Mouse (Mus musculus): ENCODE measurements at regions not wholly inside any gene's neighbourhood (a gene's known extent, or its start where the extent isn't known, plus 50 kb on each side); places are given as distances from the start of the nearest gene placed in this dataset.
A peak's percentile ranks its signal among the peaks of the same experiment; 100 is the strongest.

DNA sequence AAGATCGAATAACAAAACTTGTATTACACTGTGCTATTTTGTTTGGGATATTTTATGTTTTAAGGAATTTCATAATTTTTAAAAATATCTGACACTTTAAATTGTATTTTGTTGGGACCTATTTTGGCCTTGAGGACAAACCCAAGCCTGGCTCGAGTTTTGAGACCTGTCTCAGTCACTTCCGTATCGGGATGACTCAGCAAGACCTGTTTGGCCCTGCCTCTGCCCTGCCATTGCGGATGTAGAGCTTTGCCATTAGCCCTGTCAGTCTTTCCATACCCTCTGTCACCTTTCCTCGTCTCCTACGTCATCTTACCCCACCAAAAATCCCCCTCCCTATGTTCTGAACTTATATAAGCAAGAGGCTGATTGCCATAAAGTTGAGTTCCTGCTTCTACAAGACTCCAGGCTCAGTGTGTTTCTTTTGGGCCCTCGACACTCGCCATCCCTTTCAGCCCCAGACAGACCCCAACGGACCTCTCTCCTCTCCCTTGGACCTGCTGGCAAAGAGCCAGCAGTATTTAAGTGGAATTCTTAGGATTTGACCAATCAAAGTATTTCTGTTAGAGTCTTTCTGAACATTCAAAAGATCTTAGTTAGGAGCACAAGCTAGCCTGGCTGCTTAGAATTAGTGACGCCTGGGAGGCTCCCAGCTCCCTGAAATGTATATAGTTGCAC lies 113.3 kb downstream of the Fam161a start:
- Histone ChIP-seq H3K9me3 (replicated peaks; ENCODE audit: control insufficient read depth, low read length) (no peaks in the 10 kb centered on the region), H3K4me1 (ENCODE audit: control insufficient read depth, insufficient read depth, low read length) (no peaks in the 10 kb centered on the region; the same call in 1 of the 2 replicates), H3K9ac (ENCODE audit: low read depth, low read length) (no peak overlapping the region), H3K36me3 (ENCODE audit: control insufficient read depth, insufficient read depth, low read length) (no peaks in the 10 kb centered on the region), H3K4me2 (no peak overlapping the region), H3K27ac (ENCODE audit: low read depth, low read length) (no peak overlapping the region), H3K27me3 (ENCODE audit: control insufficient read depth, insufficient read depth, low read length) (no peaks in the 10 kb centered on the region), H3K4me3 (ENCODE audit: low read depth, low read length) (no peak overlapping the region)
- 84% methylated on average over 11 of the region's 11 CpGs for WGBS (ENCODE audit: insufficient replicate concordance)
- no peak for ATAC-seq (replicated peaks; ENCODE audit: insufficient number of reproducible peaks, low FRiP score, low TSS enrichment)

DNA sequence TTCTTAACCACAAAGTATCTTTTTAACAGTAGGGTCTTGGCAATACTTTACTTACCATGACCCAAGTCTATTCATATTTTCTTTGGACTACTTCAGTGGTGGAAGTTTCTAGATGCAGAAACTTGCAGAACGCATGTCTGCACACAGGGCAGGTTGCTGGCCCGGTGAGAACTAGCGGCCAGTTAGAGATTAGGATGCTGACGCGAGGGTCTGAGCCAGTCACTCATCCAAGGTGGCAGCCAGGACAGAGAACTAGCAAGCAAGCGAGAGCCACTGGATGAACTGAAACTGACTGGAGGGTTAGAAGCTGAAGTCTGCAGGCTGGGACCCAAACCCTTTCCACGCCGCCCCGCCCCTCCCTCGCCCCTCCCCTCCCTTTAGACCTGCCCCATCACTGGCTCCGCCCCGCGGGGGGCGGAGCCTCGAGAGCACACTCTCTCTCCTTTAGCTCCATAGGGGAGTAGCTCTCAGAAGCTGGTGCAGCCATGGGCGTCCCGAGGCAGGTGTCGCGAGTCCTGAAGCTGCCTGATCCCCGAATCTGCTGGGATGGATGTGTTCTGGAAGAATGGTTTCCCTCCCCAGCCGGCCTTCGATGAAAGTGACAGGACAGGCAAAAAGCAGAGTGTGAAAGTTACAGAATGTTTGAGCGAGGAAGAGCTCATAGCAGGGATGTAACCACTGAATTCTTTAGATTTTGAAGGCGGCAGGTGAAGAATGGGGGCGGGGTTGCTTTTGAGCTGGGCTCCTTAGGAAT lies 117.0 kb downstream of the Fam161a start:
- peak; percentile 89 for ATAC-seq (replicated peaks; ENCODE audit: insufficient number of reproducible peaks, low FRiP score, low TSS enrichment)
- 3% methylated on average over 20 of the region's 25 CpGs for WGBS (ENCODE audit: insufficient replicate concordance)
- no peak overlapping the region for H3K27ac ChIP-seq (ENCODE audit: low read depth, low read length)

DNA sequence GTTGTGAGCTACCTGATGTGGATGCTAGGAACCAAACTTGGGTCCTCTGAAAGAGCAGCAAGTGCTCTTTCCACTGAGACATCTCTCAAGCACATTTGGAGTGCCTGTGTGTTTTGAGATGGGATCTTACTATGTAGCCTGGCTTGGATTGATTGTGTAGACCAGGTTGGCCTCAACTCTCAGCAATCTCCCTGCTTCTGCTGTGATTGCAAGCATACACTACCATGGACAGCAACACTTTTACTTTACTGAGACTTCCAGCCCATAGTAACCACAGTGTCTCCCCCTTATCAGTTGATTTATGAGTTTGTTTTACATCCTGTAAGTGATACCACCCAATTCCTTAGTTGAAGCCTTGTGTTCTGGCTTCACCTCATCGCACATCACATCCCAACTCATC lies 123.8 kb downstream of the Fam161a start:
- Histone ChIP-seq H3K4me1 (ENCODE audit: control insufficient read depth, insufficient read depth, low read length) (no peaks in the 10 kb centered on the region), H3K27me3 (ENCODE audit: control insufficient read depth, insufficient read depth, low read length) (no peaks in the 10 kb centered on the region), H3K4me3 (ENCODE audit: low read depth, low read length) (no peak overlapping the region), H3K36me3 (ENCODE audit: control insufficient read depth, insufficient read depth, low read length) (no peaks in the 10 kb centered on the region), H3K27ac (ENCODE audit: low read depth, low read length) (no peak overlapping the region), H3K9me3 (replicated peaks; ENCODE audit: control insufficient read depth, low read length) (no peaks in the 10 kb centered on the region), H3K4me2 (no peak overlapping the region), H3K9ac (ENCODE audit: low read depth, low read length) (no peak overlapping the region)
- WGBS (ENCODE audit: insufficient replicate concordance), result 20% methylated on average over 1 of the region's 1 CpGs
- no peak for ATAC-seq (replicated peaks; ENCODE audit: insufficient number of reproducible peaks, low FRiP score, low TSS enrichment)

More for the DNA sequence above, 117.0 kb downstream of the Fam161a start:
- H3K9ac ChIP-seq (ENCODE audit: low read depth, low read length), result peak overlapping the region; percentile 58
- peak overlapping the region; percentile 40 for H3K4me3 ChIP-seq (ENCODE audit: low read depth, low read length)
- H3K4me1 ChIP-seq (ENCODE audit: control insufficient read depth, insufficient read depth, low read length), result no peaks in the 10 kb centered on the region; the same call in 1 of the 2 replicates
- H3K36me3 ChIP-seq (ENCODE audit: control insufficient read depth, insufficient read depth, low read length), result no peaks in the 10 kb centered on the region
- no peaks in the 10 kb centered on the region for H3K27me3 ChIP-seq (ENCODE audit: control insufficient read depth, insufficient read depth, low read length)
- H3K9me3 ChIP-seq (replicated peaks; ENCODE audit: control insufficient read depth, low read length), result no peaks in the 10 kb centered on the region
- peak overlapping the region; percentile 79 for H3K4me2 ChIP-seq

DNA sequence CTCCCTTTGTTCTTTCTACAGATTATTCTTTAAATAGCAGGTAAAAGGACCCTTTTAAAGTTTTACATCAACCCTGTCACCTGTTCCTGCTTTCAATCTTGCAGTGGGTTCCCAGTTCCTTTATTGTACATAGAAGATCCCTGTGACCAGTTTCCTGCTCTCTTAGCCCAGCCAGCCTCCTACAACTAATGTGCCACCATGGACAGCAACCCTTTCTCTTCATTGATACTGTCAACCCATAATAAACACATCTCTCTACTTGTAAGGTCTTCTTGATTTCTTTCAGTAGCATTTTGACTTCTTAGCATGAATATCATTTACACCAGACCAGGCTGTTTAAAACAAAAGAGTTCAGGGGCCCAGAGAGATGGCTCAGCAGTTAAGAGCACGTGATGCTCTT lies 124.2 kb upstream of the Xpo1 start:
- H3K9me3 ChIP-seq (replicated peaks; ENCODE audit: control insufficient read depth, low read length), result no peaks in the 10 kb centered on the region
- H3K9ac ChIP-seq (ENCODE audit: low read depth, low read length), result no peak overlapping the region
- no peak overlapping the region for H3K27ac ChIP-seq (ENCODE audit: low read depth, low read length)
- H3K36me3 ChIP-seq (ENCODE audit: control insufficient read depth, insufficient read depth, low read length), result no peaks in the 10 kb centered on the region
- ATAC-seq (replicated peaks; ENCODE audit: insufficient number of reproducible peaks, low FRiP score, low TSS enrichment), result no peak
- WGBS (ENCODE audit: insufficient replicate concordance), result 75% methylated on average over 1 of the region's 1 CpGs
- H3K27me3 ChIP-seq (ENCODE audit: control insufficient read depth, insufficient read depth, low read length), result no peaks in the 10 kb centered on the region
- H3K4me1 ChIP-seq (ENCODE audit: control insufficient read depth, insufficient read depth, low read length), result no peaks in the 10 kb centered on the region
- H3K4me2 ChIP-seq, result no peak overlapping the region
- no peak overlapping the region for H3K4me3 ChIP-seq (ENCODE audit: low read depth, low read length)

DNA sequence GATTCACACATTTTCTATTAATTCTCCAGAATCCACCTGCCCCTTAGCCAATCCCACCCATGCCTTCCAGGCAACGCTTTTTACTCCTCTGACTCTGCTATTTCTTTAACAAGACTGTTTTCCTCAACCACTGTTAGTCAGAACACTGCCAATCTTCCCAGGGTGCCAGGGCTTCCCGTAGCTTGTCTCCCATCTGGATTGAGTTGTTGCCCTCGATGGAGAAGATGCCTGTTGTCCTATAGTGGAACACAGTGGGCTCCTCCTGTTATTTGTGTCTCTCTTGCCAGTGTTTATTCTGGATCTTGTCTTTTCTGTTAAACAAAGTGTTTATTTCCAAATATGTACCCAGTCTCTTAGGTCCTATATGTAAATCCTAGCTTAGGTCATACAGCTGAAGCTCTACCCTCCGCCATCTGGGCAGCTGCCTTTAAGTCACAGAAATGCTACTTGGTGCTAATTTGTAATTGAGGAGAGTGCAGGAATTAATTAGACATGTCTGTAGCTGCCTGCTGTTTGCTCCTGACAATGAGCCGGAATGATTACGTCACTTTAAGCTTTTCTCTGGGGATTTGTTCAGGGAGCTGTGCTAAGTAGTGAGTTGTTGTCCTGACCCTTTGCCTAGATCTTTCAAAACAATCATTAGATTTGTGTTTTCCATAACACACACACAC lies 115.3 kb upstream of the Xpo1 start:
- H3K27ac ChIP-seq (ENCODE audit: low read depth, low read length), result no peak overlapping the region
- no peaks in the 10 kb centered on the region for H3K27me3 ChIP-seq (ENCODE audit: control insufficient read depth, insufficient read depth, low read length)
- H3K4me2 ChIP-seq, result no peak overlapping the region
- no peak overlapping the region for H3K9ac ChIP-seq (ENCODE audit: low read depth, low read length)
- H3K9me3 ChIP-seq (replicated peaks; ENCODE audit: control insufficient read depth, low read length), result no peaks in the 10 kb centered on the region
- H3K36me3 ChIP-seq (ENCODE audit: control insufficient read depth, insufficient read depth, low read length), result no peaks in the 10 kb centered on the region
- ATAC-seq (replicated peaks; ENCODE audit: insufficient number of reproducible peaks, low FRiP score, low TSS enrichment), result no peak
- H3K4me1 ChIP-seq (ENCODE audit: control insufficient read depth, insufficient read depth, low read length), result no peaks in the 10 kb centered on the region
- no peak overlapping the region for H3K4me3 ChIP-seq (ENCODE audit: low read depth, low read length)
- 66% methylated on average over 6 of the region's 6 CpGs for WGBS (ENCODE audit: insufficient replicate concordance)

DNA sequence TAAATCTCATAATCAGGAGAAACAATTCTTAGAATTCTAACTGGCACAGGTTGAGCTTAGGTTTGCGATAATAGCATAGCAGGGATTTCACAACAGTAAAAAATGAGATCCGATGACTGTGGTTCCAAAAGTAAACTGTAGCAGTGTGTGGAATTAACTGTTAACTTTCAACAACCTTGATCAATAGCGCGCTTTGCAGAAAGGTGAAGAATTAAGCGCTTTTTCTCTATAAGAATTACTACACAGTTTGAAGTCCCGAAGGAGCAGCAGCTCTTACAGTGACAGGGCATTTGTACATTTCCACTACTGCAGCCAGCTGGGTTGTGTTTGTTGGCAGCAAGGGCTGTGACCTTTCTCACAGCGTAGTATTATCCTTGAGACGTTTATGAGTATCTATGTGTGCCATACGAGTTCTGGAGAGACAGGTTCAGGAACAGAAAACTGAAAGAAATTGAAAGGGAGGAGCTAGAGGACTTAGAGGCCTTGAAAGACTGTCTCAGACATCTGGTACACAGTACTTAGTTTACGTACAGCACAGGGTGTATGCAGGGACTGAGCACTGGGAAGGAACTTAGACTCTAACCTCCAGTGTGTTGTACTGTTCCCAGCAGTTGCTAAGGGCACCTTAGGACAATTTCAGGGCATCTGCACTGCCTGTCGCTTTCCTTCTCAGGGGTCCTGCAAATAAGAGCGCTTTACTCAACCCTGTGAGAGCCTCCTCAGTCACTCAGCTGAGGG lies 114.6 kb upstream of the Xpo1 start:
- WGBS (ENCODE audit: insufficient replicate concordance), result 73% methylated on average over 12 of the region's 12 CpGs
- H3K27me3 ChIP-seq (ENCODE audit: control insufficient read depth, insufficient read depth, low read length), result no peaks in the 10 kb centered on the region

DNA sequence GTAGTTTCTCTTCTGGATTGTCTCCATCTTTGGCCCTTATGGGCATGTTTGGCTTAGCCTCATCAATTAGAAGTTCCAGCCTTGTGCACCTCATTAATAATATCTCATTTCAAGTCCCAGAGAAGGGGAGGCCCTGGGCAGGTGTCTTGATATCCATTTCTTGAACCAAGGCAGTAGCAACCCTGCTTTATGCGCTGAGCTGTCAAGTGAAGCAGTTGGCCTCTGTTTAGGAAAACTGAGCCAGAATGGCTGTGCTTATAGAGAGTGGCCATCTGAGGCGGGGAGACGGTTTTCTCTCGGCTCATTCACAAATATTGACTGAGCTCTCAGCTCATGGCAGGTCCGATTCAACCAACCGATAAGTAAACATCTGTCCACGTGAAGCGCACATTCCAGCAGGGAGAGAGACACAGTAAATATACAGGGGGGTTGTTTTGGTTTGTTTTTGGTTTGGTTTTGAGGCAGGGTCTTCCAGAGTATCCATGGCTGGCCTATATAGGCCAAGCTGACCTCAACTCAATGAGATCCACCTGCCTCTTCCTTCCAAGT lies 107.7 kb upstream of the Xpo1 start:
- no peak overlapping the region for H3K4me3 ChIP-seq (ENCODE audit: low read depth, low read length)
- 82% methylated on average over 8 of the region's 8 CpGs for WGBS (ENCODE audit: insufficient replicate concordance)
- H3K4me2 ChIP-seq, result no peak overlapping the region
- no peaks in the 10 kb centered on the region for H3K27me3 ChIP-seq (ENCODE audit: control insufficient read depth, insufficient read depth, low read length)
- H3K4me1 ChIP-seq (ENCODE audit: control insufficient read depth, insufficient read depth, low read length), result no peaks in the 10 kb centered on the region
- H3K27ac ChIP-seq (ENCODE audit: low read depth, low read length), result no peak overlapping the region
- H3K9me3 ChIP-seq (replicated peaks; ENCODE audit: control insufficient read depth, low read length), result no peaks in the 10 kb centered on the region
- H3K9ac ChIP-seq (ENCODE audit: low read depth, low read length), result no peak overlapping the region
- no peaks in the 10 kb centered on the region for H3K36me3 ChIP-seq (ENCODE audit: control insufficient read depth, insufficient read depth, low read length)
- no peak for ATAC-seq (replicated peaks; ENCODE audit: insufficient number of reproducible peaks, low FRiP score, low TSS enrichment)

More for the DNA sequence above, 114.6 kb upstream of the Xpo1 start:
- no peak overlapping the region for H3K9ac ChIP-seq (ENCODE audit: low read depth, low read length)
- H3K27ac ChIP-seq (ENCODE audit: low read depth, low read length), result no peak overlapping the region
- no peaks in the 10 kb centered on the region for H3K4me1 ChIP-seq (ENCODE audit: control insufficient read depth, insufficient read depth, low read length)
- H3K4me2 ChIP-seq, result no peak overlapping the region
- H3K4me3 ChIP-seq (ENCODE audit: low read depth, low read length), result no peak overlapping the region
- ATAC-seq (replicated peaks; ENCODE audit: insufficient number of reproducible peaks, low FRiP score, low TSS enrichment), result no peak
- no peaks in the 10 kb centered on the region for H3K36me3 ChIP-seq (ENCODE audit: control insufficient read depth, insufficient read depth, low read length)
- no peaks in the 10 kb centered on the region for H3K9me3 ChIP-seq (replicated peaks; ENCODE audit: control insufficient read depth, low read length)

DNA sequence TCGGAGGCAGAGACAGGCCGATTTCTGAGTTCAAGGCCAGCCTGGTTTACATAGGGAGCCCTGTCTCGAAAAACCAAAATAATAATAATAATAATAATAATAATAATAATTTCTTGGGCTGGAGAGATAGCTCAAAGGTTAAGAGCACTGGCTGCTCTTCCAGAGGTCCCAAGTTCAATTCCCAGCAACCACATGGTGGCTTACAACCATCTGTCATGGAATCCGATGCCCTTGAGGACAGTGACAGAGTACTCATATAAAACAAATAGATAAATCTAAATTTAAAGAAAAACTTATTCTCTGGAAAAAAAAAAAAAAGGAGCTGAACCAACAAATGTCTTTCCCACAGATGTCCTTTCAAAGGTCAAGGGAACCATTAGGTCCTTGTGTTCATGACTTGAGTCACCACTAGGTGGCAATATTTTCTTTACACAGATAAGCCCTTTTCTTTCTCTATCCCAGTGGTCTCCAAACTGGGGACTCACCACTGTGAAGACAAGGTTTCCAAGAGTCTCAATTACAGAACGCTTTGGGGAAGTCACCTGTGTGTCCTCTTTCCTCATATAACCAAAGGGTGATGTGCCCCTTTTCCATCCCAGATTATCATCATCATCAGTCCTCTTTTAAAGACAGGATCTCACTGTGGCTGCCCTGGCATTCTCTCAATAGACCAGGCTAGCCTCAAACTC lies 106.1 kb upstream of the Xpo1 start:
- Histone ChIP-seq H3K9ac (ENCODE audit: low read depth, low read length) (no peak overlapping the region), H3K4me3 (ENCODE audit: low read depth, low read length) (no peak overlapping the region), H3K36me3 (ENCODE audit: control insufficient read depth, insufficient read depth, low read length) (no peaks in the 10 kb centered on the region), H3K4me2 (no peak overlapping the region), H3K27me3 (ENCODE audit: control insufficient read depth, insufficient read depth, low read length) (no peaks in the 10 kb centered on the region), H3K27ac (ENCODE audit: low read depth, low read length) (no peak overlapping the region), H3K4me1 (ENCODE audit: control insufficient read depth, insufficient read depth, low read length) (no peaks in the 10 kb centered on the region), H3K9me3 (replicated peaks; ENCODE audit: control insufficient read depth, low read length) (no peaks in the 10 kb centered on the region)
- 61% methylated on average over 5 of the region's 5 CpGs for WGBS (ENCODE audit: insufficient replicate concordance)
- no peak for ATAC-seq (replicated peaks; ENCODE audit: insufficient number of reproducible peaks, low FRiP score, low TSS enrichment)

Data from heart, embryonic 11.5 days (tissue).